Mouse (Mus musculus): Measurements from ENCODE around the gene Rgs3. TPM values are rescaled to one million over a fixed set of nuclear protein-coding genes. Genes with fewer than 3 reads are reported as not detected.

Gene Rgs3
- polyA plus RNA-seq, 1 experiment, result 43.1 TPM

GRCm38 (mm10) chr4:62652921-62653757, 93.5 kb downstream of the Rgs3 start:
- no peak for DNase-seq
- Histone ChIP-seq H3K36me3 (ENCODE audit: control insufficient read depth, insufficient read depth, low read length) (no peaks in the 10 kb centered on the region), H3K4me1 (ENCODE audit: control insufficient read depth, insufficient read depth, low read length) (no peaks in the 10 kb centered on the region; the same call in 1 of the 2 replicates), H3K27me3 (replicated peaks; ENCODE audit: control insufficient read depth, insufficient read depth, low read length) (no peaks in the 10 kb centered on the region), H3K4me3 (ENCODE audit: insufficient read depth, low read depth, low read length) (no peak overlapping the region), H3K27ac (ENCODE audit: insufficient read depth, low read depth, low read length) (no peak overlapping the region)
- TF ChIP-seq CTCF (conservative IDR thresholded peaks at IDR 0.05; ENCODE audit: insufficient read depth, insufficient read length, low read depth, low read length) (no peak), POLR2A (IDR thresholded peaks at IDR 0.05; ENCODE audit: low read depth, low read length) (no peak)
- WGBS, result 85% methylated on average over 12 of the region's 12 CpGs

GRCm38 (mm10) chr4:62653922-62654661, 94.4 kb downstream of the Rgs3 start:
- 91% methylated on average over 5 of the region's 5 CpGs for WGBS
- no peak for TF ChIP-seq CTCF (conservative IDR thresholded peaks at IDR 0.05; ENCODE audit: insufficient read depth, insufficient read length, low read depth, low read length)
- no peak for TF ChIP-seq POLR2A (IDR thresholded peaks at IDR 0.05; ENCODE audit: low read depth, low read length)
- no peaks in the 10 kb centered on the region; the same call in 1 of the 2 replicates for H3K4me1 ChIP-seq (ENCODE audit: control insufficient read depth, insufficient read depth, low read length)

DNA sequence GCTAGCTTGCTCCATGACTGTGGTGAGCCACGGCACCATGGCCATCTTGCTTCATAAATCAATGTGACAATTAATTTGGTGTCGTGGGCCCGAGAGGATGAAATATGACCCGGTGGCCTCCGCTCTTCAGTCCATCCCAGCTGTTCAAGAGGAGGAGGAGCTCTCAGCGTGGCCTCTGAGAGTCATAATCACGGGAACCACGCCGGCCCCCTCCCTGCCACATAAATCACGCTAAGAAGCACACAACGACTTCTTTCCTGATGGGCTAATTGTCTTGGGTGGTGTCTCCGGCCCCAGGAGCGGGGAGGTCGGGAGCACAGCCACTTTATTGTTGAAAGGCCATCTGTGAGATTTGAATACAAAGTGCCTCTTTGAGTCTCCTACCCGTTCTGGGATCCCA, 99.6 kb downstream of the Rgs3 start:
- no peak overlapping the region for H3K27ac ChIP-seq (ENCODE audit: insufficient read depth, low read depth, low read length)
- DNase-seq, result peak; percentile 88
- TF ChIP-seq CTCF (conservative IDR thresholded peaks at IDR 0.05; ENCODE audit: insufficient read depth, insufficient read length, low read depth, low read length) (no peak), POLR2A (IDR thresholded peaks at IDR 0.05; ENCODE audit: low read depth, low read length) (no peak)
- 54% methylated on average over 15 of the region's 15 CpGs for WGBS
- no peaks in the 10 kb centered on the region for H3K36me3 ChIP-seq (ENCODE audit: control insufficient read depth, insufficient read depth, low read length)
- H3K4me1 ChIP-seq (ENCODE audit: control insufficient read depth, insufficient read depth, low read length), result peaks cover 8% of the 10 kb centered on the region; the same call in 1 of the 2 replicates
- H3K4me3 ChIP-seq (ENCODE audit: insufficient read depth, low read depth, low read length), result no peak overlapping the region
- H3K27me3 ChIP-seq (replicated peaks; ENCODE audit: control insufficient read depth, insufficient read depth, low read length), result no peaks in the 10 kb centered on the region

More at GRCm38 (mm10) chr4:62653922-62654661, 94.4 kb downstream of the Rgs3 start:
- no peak overlapping the region for H3K4me3 ChIP-seq (ENCODE audit: insufficient read depth, low read depth, low read length)
- no peak overlapping the region for H3K27ac ChIP-seq (ENCODE audit: insufficient read depth, low read depth, low read length)
- no peak for DNase-seq
- H3K27me3 ChIP-seq (replicated peaks; ENCODE audit: control insufficient read depth, insufficient read depth, low read length), result no peaks in the 10 kb centered on the region
- no peaks in the 10 kb centered on the region for H3K36me3 ChIP-seq (ENCODE audit: control insufficient read depth, insufficient read depth, low read length)

GRCm38 (mm10) chr4:62659861-62660553, 100.4 kb downstream of the Rgs3 start:
- no peak for TF ChIP-seq CTCF (conservative IDR thresholded peaks at IDR 0.05; ENCODE audit: insufficient read depth, insufficient read length, low read depth, low read length)
- no peak for TF ChIP-seq POLR2A (IDR thresholded peaks at IDR 0.05; ENCODE audit: low read depth, low read length)
- Histone ChIP-seq H3K4me3 (ENCODE audit: insufficient read depth, low read depth, low read length) (no peak overlapping the region), H3K27ac (ENCODE audit: insufficient read depth, low read depth, low read length) (no peak overlapping the region), H3K36me3 (ENCODE audit: control insufficient read depth, insufficient read depth, low read length) (no peaks in the 10 kb centered on the region), H3K27me3 (replicated peaks; ENCODE audit: control insufficient read depth, insufficient read depth, low read length) (no peaks in the 10 kb centered on the region), H3K4me1 (ENCODE audit: control insufficient read depth, insufficient read depth, low read length) (peaks cover 8% of the 10 kb centered on the region; the same call in 1 of the 2 replicates)
- no peak for DNase-seq
- 60% methylated on average over 14 of the region's 14 CpGs for WGBS

DNA sequence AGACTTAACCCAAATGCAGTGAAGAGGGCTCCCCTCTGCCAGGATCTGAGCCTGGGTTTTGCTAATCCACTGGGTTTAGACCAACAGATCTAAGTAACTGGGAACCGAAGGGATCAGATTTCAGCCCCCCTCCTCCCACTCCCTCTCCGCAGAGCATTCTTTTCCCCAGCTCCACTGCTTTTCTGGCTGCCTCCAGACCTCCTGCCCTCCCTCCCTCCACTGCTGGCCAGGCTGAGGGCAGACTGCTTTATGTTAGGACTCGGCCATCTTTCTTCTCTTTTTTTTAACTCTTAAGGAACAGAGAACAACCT, 100.9 kb downstream of the Rgs3 start:
- H3K36me3 ChIP-seq (ENCODE audit: control insufficient read depth, insufficient read depth, low read length), result no peaks in the 10 kb centered on the region
- TF ChIP-seq POLR2A (IDR thresholded peaks at IDR 0.05; ENCODE audit: low read depth, low read length) (no peak), CTCF (conservative IDR thresholded peaks at IDR 0.05; ENCODE audit: insufficient read depth, insufficient read length, low read depth, low read length) (no peak)
- no peaks in the 10 kb centered on the region for H3K27me3 ChIP-seq (replicated peaks; ENCODE audit: control insufficient read depth, insufficient read depth, low read length)
- H3K4me1 ChIP-seq (ENCODE audit: control insufficient read depth, insufficient read depth, low read length), result peaks cover 8% of the 10 kb centered on the region; the same call in 1 of the 2 replicates
- no peak overlapping the region for H3K27ac ChIP-seq (ENCODE audit: insufficient read depth, low read depth, low read length)
- no peak overlapping the region for H3K4me3 ChIP-seq (ENCODE audit: insufficient read depth, low read depth, low read length)
- DNase-seq, result peak; percentile 46
- 23% methylated on average over 3 of the region's 3 CpGs for WGBS

DNA sequence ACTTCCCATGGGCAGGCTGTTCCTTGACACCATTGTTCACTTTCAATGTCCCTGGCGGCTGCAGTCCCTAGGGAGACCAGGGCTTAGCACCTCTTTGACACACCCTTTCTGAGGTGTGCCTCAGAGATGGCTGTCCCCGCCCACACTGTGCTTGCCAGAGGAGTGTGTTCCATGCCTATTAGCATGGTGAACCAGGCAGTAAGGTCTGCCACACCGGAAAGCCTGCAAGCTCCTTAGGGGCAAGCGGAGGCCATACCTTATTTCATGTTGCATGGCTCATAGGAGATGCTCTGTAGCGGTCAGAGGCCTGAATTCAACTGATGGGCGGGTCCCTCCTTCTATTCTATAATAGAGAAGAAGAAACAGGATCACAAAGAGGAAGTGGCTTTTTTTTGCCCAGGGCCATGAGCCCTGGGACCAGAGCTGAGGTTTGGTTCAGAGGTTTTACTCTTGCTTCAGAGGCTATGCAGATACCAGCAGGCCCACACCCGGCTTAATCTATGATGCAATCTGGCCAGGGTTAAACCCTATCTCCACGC, 101.7 kb downstream of the Rgs3 start:
- no peak for TF ChIP-seq CTCF (conservative IDR thresholded peaks at IDR 0.05; ENCODE audit: insufficient read depth, insufficient read length, low read depth, low read length)
- no peak for TF ChIP-seq POLR2A (IDR thresholded peaks at IDR 0.05; ENCODE audit: low read depth, low read length)
- peaks cover 8% of the 10 kb centered on the region; the same call in 1 of the 2 replicates for H3K4me1 ChIP-seq (ENCODE audit: control insufficient read depth, insufficient read depth, low read length)
- DNase-seq, result peak; percentile 53
- 73% methylated on average over 8 of the region's 8 CpGs for WGBS
- H3K27ac ChIP-seq (ENCODE audit: insufficient read depth, low read depth, low read length), result no peak overlapping the region
- no peaks in the 10 kb centered on the region for H3K27me3 ChIP-seq (replicated peaks; ENCODE audit: control insufficient read depth, insufficient read depth, low read length)
- no peak overlapping the region for H3K4me3 ChIP-seq (ENCODE audit: insufficient read depth, low read depth, low read length)
- H3K36me3 ChIP-seq (ENCODE audit: control insufficient read depth, insufficient read depth, low read length), result no peaks in the 10 kb centered on the region

Measured in kidney, adult 2 months (tissue).